Mouse (Mus musculus): Measurements from ENCODE around the gene Mlip. TPM values are rescaled to one million over a fixed set of nuclear protein-coding genes. Genes with fewer than 3 reads are reported as not detected.

Mlip gene
- polyA plus RNA-seq, 1 experiment, result 0.01 TPM

DNA sequence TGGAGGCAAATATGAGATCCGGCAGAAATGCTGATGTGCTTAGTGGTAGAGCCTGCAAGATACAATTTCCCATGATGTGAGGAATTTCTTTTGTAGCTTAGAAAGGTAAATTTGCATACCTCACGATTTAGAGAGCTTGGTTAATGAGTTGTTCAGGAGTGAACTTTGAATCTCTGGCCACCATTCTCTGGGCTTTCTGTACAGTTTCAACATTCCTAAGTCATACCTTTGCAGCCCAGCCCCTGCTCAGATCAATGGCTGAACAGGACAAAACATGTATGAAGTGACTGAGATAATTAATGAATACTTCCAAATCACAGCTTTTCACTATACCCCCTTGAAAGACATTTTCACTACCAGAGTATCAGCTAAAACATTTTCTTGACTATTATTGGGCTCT, 281.1 kb downstream of the Mlip start:
- Histone ChIP-seq H3K9me3 (ENCODE audit: control insufficient read depth, low read length) (no peaks in the 10 kb centered on the region), H3K4me1 (ENCODE audit: control insufficient read depth) (no peaks in the 10 kb centered on the region), H3K36me3 (ENCODE audit: control insufficient read depth) (no peaks in the 10 kb centered on the region), H3K27me3 (ENCODE audit: control insufficient read depth) (no peaks in the 10 kb centered on the region), H3K4me3 (replicated peaks) (no peak overlapping the region)
- TF ChIP-seq GATA1 (IDR thresholded peaks at IDR 0.05; ENCODE audit: low read length) (no peak), TAL1 (IDR thresholded peaks at IDR 0.05; ENCODE audit: low read length) (no peak)

DNA sequence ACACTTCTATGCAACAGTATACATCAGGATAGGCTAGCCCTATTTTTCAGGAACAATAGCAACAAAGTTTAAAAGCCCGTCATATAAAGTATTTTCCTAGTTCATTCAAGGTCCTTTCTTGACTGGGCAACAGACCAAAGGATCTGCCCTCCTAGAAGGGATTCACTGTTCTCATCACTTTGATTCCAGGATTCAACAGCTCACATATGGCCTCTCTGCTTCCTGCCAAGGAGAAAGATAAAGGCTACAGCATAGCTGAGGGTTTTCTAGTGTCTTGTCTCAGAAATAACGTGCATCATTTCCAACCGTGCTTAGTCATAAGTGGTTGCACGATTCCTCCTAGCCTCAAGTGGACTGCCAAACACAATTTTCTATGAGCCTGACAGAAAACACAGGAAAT, 296.2 kb downstream of the Mlip start:
- Histone ChIP-seq H3K27me3 (ENCODE audit: control insufficient read depth) (no peaks in the 10 kb centered on the region), H3K36me3 (ENCODE audit: control insufficient read depth) (no peaks in the 10 kb centered on the region), H3K4me3 (replicated peaks) (no peak overlapping the region), H3K4me1 (ENCODE audit: control insufficient read depth) (no peaks in the 10 kb centered on the region), H3K9me3 (ENCODE audit: control insufficient read depth, low read length) (no peaks in the 10 kb centered on the region)
- TF ChIP-seq TAL1 (IDR thresholded peaks at IDR 0.05; ENCODE audit: low read length), result no peak
- TF ChIP-seq GATA1 (IDR thresholded peaks at IDR 0.05; ENCODE audit: low read length), result no peak

DNA sequence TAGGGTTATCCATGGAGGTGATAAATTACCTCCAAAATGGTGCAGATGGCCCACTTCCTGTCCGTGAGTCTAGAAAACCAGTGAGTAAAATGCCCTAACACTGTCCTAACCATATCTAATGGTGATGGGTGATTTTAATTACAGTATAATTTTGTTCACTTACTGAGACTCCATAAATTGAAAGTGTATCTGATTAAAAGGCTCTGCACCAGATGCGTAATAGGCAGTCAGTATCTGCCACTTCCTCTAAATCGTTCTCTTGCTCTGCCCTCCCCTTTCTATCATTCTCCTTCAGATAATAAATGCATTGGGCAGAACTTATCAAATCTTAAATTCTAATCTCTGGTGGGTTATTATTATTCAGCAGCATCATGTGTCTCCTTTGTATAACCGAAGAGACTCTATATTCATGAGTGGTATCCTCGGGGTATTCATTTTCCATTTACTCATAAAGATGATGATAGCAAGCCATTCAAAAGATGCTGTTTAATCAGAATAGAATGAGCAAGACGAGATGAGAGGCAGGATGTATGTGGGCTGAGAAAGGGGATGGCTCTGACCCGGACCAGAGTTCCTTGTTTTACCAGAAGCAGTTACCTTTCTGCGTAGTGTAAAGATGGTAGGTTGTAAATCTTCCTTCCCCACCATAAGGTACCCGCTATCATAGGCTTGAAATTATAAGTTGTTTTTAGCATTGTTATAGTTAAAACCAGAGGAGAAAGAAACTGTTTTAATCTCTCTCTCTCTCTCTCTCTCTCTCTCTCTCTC, 298.2 kb downstream of the Mlip start:
- TF ChIP-seq TAL1 (IDR thresholded peaks at IDR 0.05; ENCODE audit: low read length) (no peak), GATA1 (IDR thresholded peaks at IDR 0.05; ENCODE audit: low read length) (no peak)
- H3K4me3 ChIP-seq (replicated peaks), result no peak overlapping the region
- no peaks in the 10 kb centered on the region for H3K4me1 ChIP-seq (ENCODE audit: control insufficient read depth)
- H3K36me3 ChIP-seq (ENCODE audit: control insufficient read depth), result no peaks in the 10 kb centered on the region
- H3K27me3 ChIP-seq (ENCODE audit: control insufficient read depth), result no peaks in the 10 kb centered on the region
- H3K9me3 ChIP-seq (ENCODE audit: control insufficient read depth, low read length), result no peaks in the 10 kb centered on the region

Other genes with a start within 250 kb of the Mlip start
- 0.09 and 0.12 TPM in 2 replicates for gene Lrrc1, start 191.9 kb upstream of the Mlip start, polyA plus RNA-seq (2012)

Measured in erythroblast, embryonic 14.5 days (primary cell).